Mouse (Mus musculus) myocyte (in vitro differentiated cells): ENCODE data around the gene Tmem132e. TPM values are rescaled to one million over a fixed set of nuclear protein-coding genes. Genes with fewer than 3 reads are reported as not detected.
A peak's percentile ranks its signal among the peaks of the same experiment; 100 is the strongest.

ENCODE experiments used
- H3K27me3 ChIP-seq: one replicate; pipeline ENCODE4 v1.6.1; 2011; ENCODE audit not compliant: control insufficient read depth, insufficient read depth, insufficient read length
- H3K36me3 ChIP-seq: one replicate; pipeline ENCODE4 v1.6.1; 2011; ENCODE audit not compliant: control insufficient read depth, insufficient read depth
- H3K4me2 ChIP-seq: one replicate; pipeline ENCODE4 v1.6.1; 2011; ENCODE audit warnings: low read depth, control low read depth
- H3K4me3 ChIP-seq: one replicate; pipeline ENCODE4 v1.5.1; 2011; ENCODE audit warnings: mild to moderate bottlenecking, control low read depth, moderate library complexity
- H3K79me2 ChIP-seq: one replicate; pipeline ENCODE4 v1.6.1; 2011; ENCODE audit not compliant: control insufficient read depth, insufficient read depth
- H3ac ChIP-seq: one replicate; pipeline ENCODE4 v1.6.1; 2011; ENCODE audit not compliant: control insufficient read depth, insufficient read length
- CEBPB ChIP-seq: IDR thresholded peaks from 2 replicates; pipeline ENCODE4 v1.6.1; 2011; ENCODE audit warnings: mild to moderate bottlenecking, moderate library complexity; ENCODE audit not compliant: poor library complexity, insufficient read depth, severe bottlenecking
- E2F4 ChIP-seq: IDR thresholded peaks from one replicate; pipeline ENCODE4 v1.6.1; 2011; ENCODE audit warnings: mild to moderate bottlenecking, control low read depth, moderate library complexity; ENCODE audit not compliant: insufficient read depth
- MAX ChIP-seq: IDR thresholded peaks from one replicate; pipeline ENCODE4 v1.6.1; 2011; ENCODE audit warnings: low read depth, mild to moderate bottlenecking, control low read depth
- MYOD1 ChIP-seq, 3 experiments: IDR thresholded peaks; one replicate each; pipeline ENCODE4 v1.6.1; 2011; ENCODE audit warnings: control low read depth in 2 of 3, low read depth in 2 of 3, mild to moderate bottlenecking in 2 of 3, moderate library complexity in 1 of 3; ENCODE audit not compliant: insufficient read length in 2 of 3, control insufficient read depth in 1 of 3
- MYOG ChIP-seq, 3 experiments: IDR thresholded peaks; one replicate each; pipeline ENCODE4 v1.6.1; 2011; ENCODE audit warnings: control low read depth in 2 of 3, low read depth in 2 of 3, mild to moderate bottlenecking in 2 of 3; ENCODE audit not compliant: insufficient read length in 2 of 3, control insufficient read depth in 1 of 3, insufficient read depth in 1 of 3
- POLR2A ChIP-seq: IDR thresholded peaks from one replicate; pipeline ENCODE4 v1.6.1; 2011; ENCODE audit warnings: low read depth, mild to moderate bottlenecking, control low read depth, moderate library complexity; ENCODE audit not compliant: insufficient read length
- POLR2AphosphoS2 ChIP-seq: IDR thresholded peaks from one replicate; pipeline ENCODE4 v1.6.1; 2011; ENCODE audit warnings: low read depth, control low read depth; ENCODE audit not compliant: insufficient read length
- REST ChIP-seq: IDR thresholded peaks from one replicate; pipeline ENCODE4 v1.6.1; 2011; ENCODE audit warnings: mild to moderate bottlenecking, control low read depth, moderate library complexity; ENCODE audit not compliant: insufficient read depth, insufficient read length
- SRF ChIP-seq: IDR thresholded peaks from one replicate; pipeline ENCODE4 v1.6.1; 2011; ENCODE audit warnings: low read depth; ENCODE audit not compliant: control insufficient read depth, insufficient read length
- TCF12 ChIP-seq: IDR thresholded peaks from one replicate; pipeline ENCODE4 v1.6.1; 2011; ENCODE audit warnings: mild to moderate bottlenecking, control low read depth; ENCODE audit not compliant: poor library complexity, insufficient read depth, severe bottlenecking
- TCF3 ChIP-seq: IDR thresholded peaks from one replicate; pipeline ENCODE4 v1.6.1; 2011; ENCODE audit warnings: low read depth, control low read depth; ENCODE audit not compliant: insufficient read length
- USF1 ChIP-seq: IDR thresholded peaks from one replicate; pipeline ENCODE4 v1.6.1; 2011; ENCODE audit warnings: low read depth, mild to moderate bottlenecking, control low read depth, moderate library complexity
- polyA plus RNA-seq: library from polyadenylated mRNA; unstranded; fragments of >200 nt; fragmentation: generic; extraction: Trizol; gene quantifications from one replicate; pipeline ENCODE4 v1.2.1, GENCODE M21; 2012; ENCODE audit warnings: missing spikeins

Tmem132e gene
- polyA plus RNA-seq, 1 experiment, result not detected

- no peaks in the 10 kb centered on the region for H3K27me3 ChIP-seq
- H3K79me2 ChIP-seq, result no peaks in the 10 kb centered on the region
- H3K4me2 ChIP-seq, result no peak overlapping the region
- H3K4me3 ChIP-seq, result no peak overlapping the region
- no peak for TF ChIP-seq MAX
- no peak for TF ChIP-seq REST
- TF ChIP-seq POLR2AphosphoS2, result no peak
- TF ChIP-seq E2F4, result no peak
- TF ChIP-seq SRF, result no peak
- no peak for TF ChIP-seq MYOG (IDR thresholded peaks at IDR 0.05; ENCODE audit: control insufficient read depth in 1 of 3, insufficient read depth in 1 of 3, insufficient read length in 2 of 3, low read depth in 2 of 3)
- no peak overlapping the region for H3ac ChIP-seq
- no peaks in the 10 kb centered on the region for H3K36me3 ChIP-seq
Observed at GRCm38 (mm10) chr11:82448485-82448884, 59.8 kb downstream of the Tmem132e start.

- no peak overlapping the region for H3ac ChIP-seq
- no peak for TF ChIP-seq MAX
- no peak for TF ChIP-seq REST
- no peak for TF ChIP-seq TCF3
- TF ChIP-seq CEBPB, result no peak
- TF ChIP-seq TCF12, result no peak
- H3K79me2 ChIP-seq, result no peaks in the 10 kb centered on the region
- H3K4me2 ChIP-seq, result no peak overlapping the region
- no peaks in the 10 kb centered on the region for H3K36me3 ChIP-seq
- no peaks in the 10 kb centered on the region for H3K27me3 ChIP-seq
- H3K4me3 ChIP-seq, result no peak overlapping the region
Observed at GRCm38 (mm10) chr11:82452516-82452915, 63.8 kb downstream of the Tmem132e start.

GRCm38 (mm10) chr11:82453230-82453629, 64.5 kb downstream of the Tmem132e start:
- Histone ChIP-seq H3K79me2 (no peaks in the 10 kb centered on the region), H3K27me3 (no peaks in the 10 kb centered on the region), H3ac (no peak overlapping the region), H3K36me3 (no peaks in the 10 kb centered on the region), H3K4me2 (no peak overlapping the region), H3K4me3 (no peak overlapping the region)
- TF ChIP-seq CEBPB (no peak), REST (no peak), TCF3 (no peak)

- no peak overlapping the region for H3K4me3 ChIP-seq
- H3ac ChIP-seq, result no peak overlapping the region
- peak overlapping the region; percentile 48 for H3K4me2 ChIP-seq
- H3K36me3 ChIP-seq, result no peaks in the 10 kb centered on the region
- H3K79me2 ChIP-seq, result no peaks in the 10 kb centered on the region
- TF ChIP-seq USF1 (no peak), TCF3 (no peak), MYOD1 (IDR thresholded peaks at IDR 0.05; ENCODE audit: control insufficient read depth in 1 of 3, insufficient read length in 2 of 3, low read depth in 2 of 3) (no peak), MAX (no peak), TCF12 (no peak)
- H3K27me3 ChIP-seq, result no peaks in the 10 kb centered on the region
Observed at GRCm38 (mm10) chr11:82461326-82461725, 72.6 kb downstream of the Tmem132e start.

- TF ChIP-seq MYOG (IDR thresholded peaks at IDR 0.05; ENCODE audit: control insufficient read depth in 1 of 3, insufficient read depth in 1 of 3, insufficient read length in 2 of 3, low read depth in 2 of 3) (no peak), TCF3 (no peak), REST (no peak), POLR2AphosphoS2 (no peak), SRF (no peak), CEBPB (no peak), TCF12 (no peak), MAX (no peak), MYOD1 (IDR thresholded peaks at IDR 0.05; ENCODE audit: control insufficient read depth in 1 of 3, insufficient read length in 2 of 3, low read depth in 2 of 3) (no peak), E2F4 (no peak), USF1 (no peak), POLR2A (no peak)
- Histone ChIP-seq H3K4me2 (no peak overlapping the region), H3ac (no peak overlapping the region), H3K36me3 (no peaks in the 10 kb centered on the region), H3K27me3 (no peaks in the 10 kb centered on the region), H3K79me2 (no peaks in the 10 kb centered on the region), H3K4me3 (no peak overlapping the region)
Observed at GRCm38 (mm10) chr11:82465536-82465935, 76.8 kb downstream of the Tmem132e start.

- no peaks in the 10 kb centered on the region for H3K79me2 ChIP-seq
- no peaks in the 10 kb centered on the region for H3K27me3 ChIP-seq
- TF ChIP-seq CEBPB (no peak), USF1 (no peak), MYOD1 (IDR thresholded peaks at IDR 0.05; ENCODE audit: control insufficient read depth in 1 of 3, insufficient read length in 2 of 3, low read depth in 2 of 3) (no peak), E2F4 (no peak), MYOG (IDR thresholded peaks at IDR 0.05; ENCODE audit: control insufficient read depth in 1 of 3, insufficient read depth in 1 of 3, insufficient read length in 2 of 3, low read depth in 2 of 3) (no peak), TCF3 (no peak), POLR2A (no peak), MAX (no peak), POLR2AphosphoS2 (no peak)
- no peak overlapping the region for H3ac ChIP-seq
- no peak overlapping the region for H3K4me2 ChIP-seq
- H3K36me3 ChIP-seq, result no peaks in the 10 kb centered on the region
- H3K4me3 ChIP-seq, result no peak overlapping the region
Observed at GRCm38 (mm10) chr11:82467218-82467617, 78.5 kb downstream of the Tmem132e start.
